Mouse (Mus musculus): ENCODE results near the gene Xirp1. TPM values are rescaled to one million over a fixed set of nuclear protein-coding genes. Genes with fewer than 3 reads are reported as not detected.

The Xirp1 gene
- polyA plus RNA-seq, 1 experiment from 2014 or later: not detected

DNA sequence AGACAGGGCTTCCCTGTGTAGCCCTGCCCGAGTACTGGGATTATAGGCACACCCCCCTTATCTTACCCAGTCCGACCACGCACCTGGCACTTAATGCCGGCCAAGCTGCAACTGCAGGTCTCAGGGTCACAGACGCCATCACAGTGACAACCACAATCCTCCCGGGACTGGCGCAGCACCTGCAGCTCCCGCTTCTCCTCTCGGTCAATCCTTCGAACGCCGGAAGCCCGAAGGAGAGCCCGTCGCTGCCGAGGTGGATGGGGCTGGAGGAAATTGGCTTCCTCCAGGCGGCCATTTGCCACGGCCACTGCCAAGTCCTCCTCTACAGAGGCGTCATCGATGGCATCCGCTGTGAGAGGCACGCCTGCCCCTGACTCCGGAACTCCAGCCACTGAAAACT lies 50.1 kb downstream of the Xirp1 start:
- Histone ChIP-seq H3K27me3 (ENCODE audit: control insufficient read depth, insufficient read depth, low read length) (no peaks in the 10 kb centered on the region), H3K4me3 (ENCODE audit: low read length) (no peak overlapping the region), H3K9ac (ENCODE audit: low read depth, low read length) (no peak overlapping the region), H3K4me2 (replicated peaks; ENCODE audit: low read depth, low read length) (no peak overlapping the region), H3K36me3 (ENCODE audit: control insufficient read depth, insufficient read depth, low read length) (peaks cover 35% of the 10 kb centered on the region), H3K4me1 (ENCODE audit: control insufficient read depth, insufficient read depth, low read length) (peaks cover 24% of the 10 kb centered on the region), H3K27ac (ENCODE audit: low read depth, low read length) (no peak overlapping the region), H3K9me3 (ENCODE audit: control insufficient read depth, low read length) (no peaks in the 10 kb centered on the region)
- 92% methylated on average over 23 of the region's 23 CpGs for WGBS
- ATAC-seq (ENCODE audit: low FRiP score, low TSS enrichment): no peak

DNA sequence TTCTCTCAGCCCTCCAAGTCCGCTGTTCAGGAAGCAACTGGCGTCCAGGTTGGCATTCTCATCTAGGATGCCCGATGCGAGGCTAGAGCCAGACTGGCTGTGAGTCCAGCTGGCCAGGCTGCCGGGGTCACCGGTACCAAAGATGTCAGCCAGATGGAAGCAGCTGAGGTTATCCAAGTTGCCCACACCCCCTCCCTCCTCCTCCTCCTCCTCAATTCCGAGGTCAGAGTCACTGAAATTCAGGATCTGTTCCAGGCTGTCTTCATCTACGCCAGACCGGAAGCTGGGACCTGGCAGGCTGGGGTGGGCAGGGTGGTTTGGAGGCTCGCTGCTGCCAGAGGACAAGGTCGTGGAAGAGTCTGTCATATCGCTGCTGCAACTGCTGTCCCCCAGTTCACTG lies 50.8 kb downstream of the Xirp1 start:
- Histone ChIP-seq H3K4me2 (replicated peaks; ENCODE audit: low read depth, low read length) (no peak overlapping the region), H3K27ac (ENCODE audit: low read depth, low read length) (no peak overlapping the region), H3K27me3 (ENCODE audit: control insufficient read depth, insufficient read depth, low read length) (no peaks in the 10 kb centered on the region), H3K9me3 (ENCODE audit: control insufficient read depth, low read length) (no peaks in the 10 kb centered on the region), H3K4me1 (ENCODE audit: control insufficient read depth, insufficient read depth, low read length) (peaks cover 17% of the 10 kb centered on the region), H3K36me3 (ENCODE audit: control insufficient read depth, insufficient read depth, low read length) (peaks cover 35% of the 10 kb centered on the region), H3K9ac (ENCODE audit: low read depth, low read length) (no peak overlapping the region), H3K4me3 (ENCODE audit: low read length) (no peak overlapping the region)
- ATAC-seq (ENCODE audit: low FRiP score, low TSS enrichment): no peak
- WGBS: 91% methylated on average over 12 of the region's 12 CpGs

DNA sequence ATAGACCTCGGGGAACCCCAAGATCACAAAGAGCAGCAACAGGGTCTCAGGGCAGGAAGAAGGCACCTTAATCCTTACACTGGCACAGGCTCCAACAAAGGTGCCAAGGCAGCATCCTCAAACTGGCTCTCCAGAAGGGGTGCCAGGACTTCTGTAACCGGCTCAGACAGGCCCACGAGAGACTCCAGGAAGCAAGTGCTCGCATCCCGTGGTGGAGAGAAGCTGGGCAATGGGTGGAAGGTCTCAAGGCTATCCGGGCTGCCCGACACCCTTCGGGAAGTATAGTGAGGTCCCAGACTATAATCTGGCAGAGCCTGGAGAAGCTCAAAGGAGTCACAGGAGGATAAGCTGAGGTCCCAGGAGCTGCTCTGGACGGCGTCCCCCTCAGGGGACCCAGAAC lies 51.2 kb downstream of the Xirp1 start:
- no peak for ATAC-seq (ENCODE audit: low FRiP score, low TSS enrichment)
- 93% methylated on average over 10 of the region's 10 CpGs for WGBS
- H3K27ac ChIP-seq (ENCODE audit: low read depth, low read length): no peak overlapping the region

DNA sequence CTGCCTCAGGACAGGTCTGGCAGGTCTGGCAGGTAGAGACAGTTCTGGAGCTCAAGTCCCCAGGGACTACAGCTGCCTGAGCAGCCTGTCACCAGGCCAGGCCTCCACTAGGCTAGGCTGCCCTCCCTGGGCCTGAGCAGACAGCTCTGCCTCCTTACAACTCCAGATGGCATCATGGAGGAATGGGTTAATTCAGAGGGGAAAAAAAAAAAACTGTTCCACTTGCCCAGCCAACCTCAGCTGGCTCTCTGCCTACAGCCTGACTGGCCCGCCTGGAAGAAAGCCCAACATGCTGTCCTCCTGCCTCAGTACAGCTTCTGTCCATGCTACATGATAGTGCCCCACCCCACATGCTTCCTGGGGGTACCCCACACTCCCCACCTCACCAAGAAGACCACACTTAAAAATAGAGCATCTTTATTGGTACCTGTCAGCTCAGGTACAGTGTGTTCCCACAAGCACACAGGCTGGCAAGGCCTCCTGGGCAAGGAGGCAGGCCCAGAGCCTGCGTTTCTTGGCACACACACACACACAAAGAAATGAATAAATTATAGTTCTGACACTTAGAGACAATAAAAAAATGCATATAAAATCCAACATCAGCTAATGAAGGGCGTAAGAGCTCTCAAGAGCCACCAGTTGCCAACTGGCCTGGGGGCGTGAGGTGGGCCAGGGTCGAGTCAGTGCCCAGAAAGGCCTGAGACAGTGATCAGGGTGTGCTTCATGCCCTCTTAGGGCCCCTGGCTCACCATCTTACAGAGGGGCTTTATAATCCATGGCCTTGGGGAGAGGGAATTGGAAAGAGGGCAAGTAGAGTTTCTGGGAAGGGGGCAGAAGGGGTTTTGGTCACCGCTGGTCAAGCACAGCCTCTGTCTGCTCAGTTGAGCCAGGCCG lies 52.4 kb downstream of the Xirp1 start:
- WGBS: 79% methylated on average over 7 of the region's 7 CpGs
- Histone ChIP-seq H3K9ac (ENCODE audit: low read depth, low read length) (no peak overlapping the region), H3K36me3 (ENCODE audit: control insufficient read depth, insufficient read depth, low read length) (peaks cover 35% of the 10 kb centered on the region), H3K27ac (ENCODE audit: low read depth, low read length) (no peak overlapping the region), H3K4me3 (ENCODE audit: low read length) (no peak overlapping the region), H3K9me3 (ENCODE audit: control insufficient read depth, low read length) (no peaks in the 10 kb centered on the region), H3K4me1 (ENCODE audit: control insufficient read depth, insufficient read depth, low read length) (peaks cover 5% of the 10 kb centered on the region; the same call in 1 of the 2 replicates), H3K4me2 (replicated peaks; ENCODE audit: low read depth, low read length) (no peak overlapping the region), H3K27me3 (ENCODE audit: control insufficient read depth, insufficient read depth, low read length) (no peaks in the 10 kb centered on the region)
- no peak for ATAC-seq (ENCODE audit: low FRiP score, low TSS enrichment)

More for the DNA sequence above, 51.2 kb downstream of the Xirp1 start:
- Histone ChIP-seq H3K4me1 (ENCODE audit: control insufficient read depth, insufficient read depth, low read length) (peaks cover 13% of the 10 kb centered on the region), H3K9ac (ENCODE audit: low read depth, low read length) (no peak overlapping the region), H3K4me2 (replicated peaks; ENCODE audit: low read depth, low read length) (no peak overlapping the region), H3K36me3 (ENCODE audit: control insufficient read depth, insufficient read depth, low read length) (peaks cover 35% of the 10 kb centered on the region), H3K9me3 (ENCODE audit: control insufficient read depth, low read length) (no peaks in the 10 kb centered on the region), H3K27me3 (ENCODE audit: control insufficient read depth, insufficient read depth, low read length) (no peaks in the 10 kb centered on the region), H3K4me3 (ENCODE audit: low read length) (no peak overlapping the region)

DNA sequence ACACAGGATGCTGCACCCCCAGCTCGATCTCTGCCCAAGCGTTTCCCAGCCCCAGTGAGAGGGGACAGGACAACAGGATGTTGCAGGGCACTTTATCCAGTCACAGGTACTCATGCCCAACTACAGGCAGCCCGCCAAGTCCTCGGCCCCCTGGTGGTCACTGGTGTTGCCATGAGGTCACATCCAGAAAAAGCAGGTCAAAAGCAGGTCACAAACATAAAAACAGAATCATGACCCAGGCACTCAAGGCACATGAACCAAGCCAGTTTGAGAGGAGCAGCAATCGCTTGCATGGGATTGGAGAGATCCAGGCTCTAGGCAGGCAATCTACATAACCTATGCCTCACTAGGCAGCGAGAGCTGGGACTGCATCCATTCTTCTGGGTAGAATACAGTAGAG lies 53.2 kb downstream of the Xirp1 start:
- no peak overlapping the region for H3K27ac ChIP-seq (ENCODE audit: low read depth, low read length)
- H3K9ac ChIP-seq (ENCODE audit: low read depth, low read length): no peak overlapping the region
- H3K36me3 ChIP-seq (ENCODE audit: control insufficient read depth, insufficient read depth, low read length): peaks cover 33% of the 10 kb centered on the region
- no peak overlapping the region for H3K4me2 ChIP-seq (replicated peaks; ENCODE audit: low read depth, low read length)
- H3K4me1 ChIP-seq (ENCODE audit: control insufficient read depth, insufficient read depth, low read length): peaks cover 5% of the 10 kb centered on the region; the same call in 1 of the 2 replicates
- ATAC-seq (ENCODE audit: low FRiP score, low TSS enrichment): peak; percentile 23; the same call in 1 of the 2 replicates
- no peaks in the 10 kb centered on the region for H3K9me3 ChIP-seq (ENCODE audit: control insufficient read depth, low read length)
- H3K27me3 ChIP-seq (ENCODE audit: control insufficient read depth, insufficient read depth, low read length): no peaks in the 10 kb centered on the region
- no peak overlapping the region for H3K4me3 ChIP-seq (ENCODE audit: low read length)
- 36% methylated on average over 6 of the region's 6 CpGs for WGBS

DNA sequence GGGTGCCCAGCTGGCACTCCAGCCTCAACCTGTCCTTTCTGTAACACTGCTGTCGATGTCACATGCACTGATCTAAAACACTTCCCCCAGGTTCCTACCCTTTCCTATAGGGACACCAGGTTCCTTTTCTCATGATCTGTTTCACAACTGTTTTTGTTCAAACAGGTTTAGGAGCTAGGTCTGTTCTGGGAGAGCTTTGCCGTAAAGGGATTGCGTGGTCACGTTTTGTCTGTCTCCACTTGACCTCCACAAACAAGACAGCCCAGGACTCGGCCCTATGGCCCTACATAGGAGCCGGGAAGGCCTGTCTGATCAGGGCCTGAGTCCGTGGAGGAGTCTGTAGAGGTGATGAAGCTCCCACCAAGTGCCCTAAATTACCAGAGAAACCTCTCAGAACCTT lies 53.6 kb downstream of the Xirp1 start:
- Histone ChIP-seq H3K4me2 (replicated peaks; ENCODE audit: low read depth, low read length) (no peak overlapping the region), H3K9me3 (ENCODE audit: control insufficient read depth, low read length) (no peaks in the 10 kb centered on the region), H3K27ac (ENCODE audit: low read depth, low read length) (no peak overlapping the region), H3K4me1 (ENCODE audit: control insufficient read depth, insufficient read depth, low read length) (peaks cover 5% of the 10 kb centered on the region; the same call in 1 of the 2 replicates), H3K9ac (ENCODE audit: low read depth, low read length) (no peak overlapping the region), H3K27me3 (ENCODE audit: control insufficient read depth, insufficient read depth, low read length) (no peaks in the 10 kb centered on the region), H3K36me3 (ENCODE audit: control insufficient read depth, insufficient read depth, low read length) (peaks cover 31% of the 10 kb centered on the region), H3K4me3 (ENCODE audit: low read length) (no peak overlapping the region)
- ATAC-seq (ENCODE audit: low FRiP score, low TSS enrichment): no peak
- WGBS: 74% methylated on average over 7 of the region's 7 CpGs

DNA sequence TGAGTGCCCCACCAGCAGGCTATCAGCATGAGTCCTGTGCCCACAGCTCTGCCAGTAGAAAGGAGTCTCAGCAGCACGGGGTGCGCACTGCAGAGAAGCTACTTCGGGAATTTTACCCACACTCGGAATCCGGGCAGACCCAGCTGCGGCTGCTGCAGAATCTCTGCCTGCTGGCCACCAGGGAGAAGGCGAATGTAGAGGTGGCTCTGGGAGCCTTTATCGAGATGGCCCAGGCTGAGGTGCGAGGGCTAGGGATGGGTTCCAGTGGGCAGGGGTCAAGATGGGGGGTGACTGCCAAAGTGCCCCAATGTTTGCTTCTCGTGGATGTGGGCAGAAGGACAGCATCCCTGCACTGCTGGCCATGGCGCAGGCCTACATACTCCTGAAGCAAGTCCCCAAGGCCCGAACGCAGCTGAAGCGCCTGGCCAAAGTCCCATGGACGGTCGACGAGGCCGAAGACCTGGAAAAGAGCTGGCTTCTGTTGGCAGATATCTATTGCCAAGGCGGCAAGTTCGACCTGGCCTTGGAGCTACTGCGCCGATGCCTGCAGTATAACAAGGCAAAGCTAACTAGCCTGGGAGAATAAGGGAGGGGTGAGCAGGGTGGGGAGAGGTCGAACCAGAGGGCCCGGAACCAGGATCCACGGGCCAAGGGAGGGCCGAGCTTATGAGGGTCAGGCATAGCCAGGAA lies 57.0 kb downstream of the Xirp1 start:
- Histone ChIP-seq H3K9ac (ENCODE audit: low read depth, low read length) (no peak overlapping the region), H3K4me3 (ENCODE audit: low read length) (no peak overlapping the region), H3K36me3 (ENCODE audit: control insufficient read depth, insufficient read depth, low read length) (peaks cover 2% of the 10 kb centered on the region; the same call in 1 of the 2 replicates), H3K27me3 (ENCODE audit: control insufficient read depth, insufficient read depth, low read length) (no peaks in the 10 kb centered on the region), H3K4me2 (replicated peaks; ENCODE audit: low read depth, low read length) (no peak overlapping the region), H3K9me3 (ENCODE audit: control insufficient read depth, low read length) (no peaks in the 10 kb centered on the region), H3K27ac (ENCODE audit: low read depth, low read length) (no peak overlapping the region), H3K4me1 (ENCODE audit: control insufficient read depth, insufficient read depth, low read length) (peaks cover 10% of the 10 kb centered on the region)
- ATAC-seq (ENCODE audit: low FRiP score, low TSS enrichment): no peak
- 90% methylated on average over 26 of the region's 26 CpGs for WGBS

DNA sequence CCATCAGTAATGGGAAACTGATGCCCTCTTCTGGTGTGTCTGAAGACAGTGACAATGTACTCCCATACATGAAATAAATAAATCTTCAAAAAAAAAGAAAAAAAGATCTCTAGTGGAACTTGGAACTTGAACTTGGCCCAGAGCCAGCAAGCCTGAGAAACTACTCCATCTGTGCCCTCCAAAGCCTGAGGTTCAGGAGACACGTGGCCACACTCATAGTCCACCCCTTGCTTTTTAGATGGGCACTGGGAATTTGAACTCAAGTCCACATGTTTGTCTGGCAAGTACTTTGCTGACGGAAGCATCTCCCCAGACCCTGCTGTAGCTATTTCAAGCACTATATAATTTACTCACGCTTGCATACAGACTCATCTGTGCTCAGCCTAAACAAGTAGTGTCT lies 58.2 kb downstream of the Xirp1 start:
- Histone ChIP-seq H3K4me3 (ENCODE audit: low read length) (no peak overlapping the region), H3K36me3 (ENCODE audit: control insufficient read depth, insufficient read depth, low read length) (no peaks in the 10 kb centered on the region), H3K9ac (ENCODE audit: low read depth, low read length) (no peak overlapping the region), H3K27ac (ENCODE audit: low read depth, low read length) (no peak overlapping the region), H3K9me3 (ENCODE audit: control insufficient read depth, low read length) (no peaks in the 10 kb centered on the region), H3K27me3 (ENCODE audit: control insufficient read depth, insufficient read depth, low read length) (no peaks in the 10 kb centered on the region), H3K4me2 (replicated peaks; ENCODE audit: low read depth, low read length) (no peak overlapping the region), H3K4me1 (ENCODE audit: control insufficient read depth, insufficient read depth, low read length) (peaks cover 6% of the 10 kb centered on the region; the same call in 1 of the 2 replicates)
- no peak for ATAC-seq (ENCODE audit: low FRiP score, low TSS enrichment)
- WGBS: 83% methylated on average over 3 of the region's 3 CpGs

GRCm38 (mm10) chr9:119964206-119964605 lies 59.2 kb downstream of the Xirp1 start:
- Histone ChIP-seq H3K9ac (ENCODE audit: low read depth, low read length) (no peak overlapping the region), H3K36me3 (ENCODE audit: control insufficient read depth, insufficient read depth, low read length) (no peaks in the 10 kb centered on the region), H3K4me1 (ENCODE audit: control insufficient read depth, insufficient read depth, low read length) (peaks cover 6% of the 10 kb centered on the region; the same call in 1 of the 2 replicates), H3K9me3 (ENCODE audit: control insufficient read depth, low read length) (no peaks in the 10 kb centered on the region), H3K27me3 (ENCODE audit: control insufficient read depth, insufficient read depth, low read length) (no peaks in the 10 kb centered on the region), H3K4me2 (replicated peaks; ENCODE audit: low read depth, low read length) (no peak overlapping the region), H3K27ac (ENCODE audit: low read depth, low read length) (no peak overlapping the region), H3K4me3 (ENCODE audit: low read length) (no peak overlapping the region)
- no peak for ATAC-seq (ENCODE audit: low FRiP score, low TSS enrichment)
- 75% methylated on average over 3 of the region's 3 CpGs for WGBS
